Mouse (Mus musculus) heart, postnatal 10 days (tissue): ENCODE measurements at regions not wholly inside any gene's neighbourhood (a gene's known extent, or its start where the extent isn't known, plus 50 kb on each side); places are given as distances from the start of the nearest gene placed in this dataset.

ENCODE experiments used
- DNase-seq, 2 experiments: peaks; one replicate each; pipeline ENCODE4 v3.0.0; 2021
- intact Hi-C: fragments of 180-260 bp; cut with DNase I; formaldehyde crosslinking; loops from one replicate; pipeline ENCODE4 v1.15.1; 2025

GRCm38 (mm10) chr9:71360676-71361075 lies 125.1 kb downstream of the Polr2m start:
- no peak for DNase-seq
- intact Hi-C loops: no loop called here

- DNase-seq: peak; percentile 35 to 61
- intact Hi-C loops: loop anchor here (1.0 to 10.0 kb wide), 3 partner anchors 88 to 263 kb away; partner anchors contain the start of gene Aldh1a2
Observed at GRCm38 (mm10) chr9:71358961-71359360, 126.8 kb downstream of the Polr2m start.

DNA sequence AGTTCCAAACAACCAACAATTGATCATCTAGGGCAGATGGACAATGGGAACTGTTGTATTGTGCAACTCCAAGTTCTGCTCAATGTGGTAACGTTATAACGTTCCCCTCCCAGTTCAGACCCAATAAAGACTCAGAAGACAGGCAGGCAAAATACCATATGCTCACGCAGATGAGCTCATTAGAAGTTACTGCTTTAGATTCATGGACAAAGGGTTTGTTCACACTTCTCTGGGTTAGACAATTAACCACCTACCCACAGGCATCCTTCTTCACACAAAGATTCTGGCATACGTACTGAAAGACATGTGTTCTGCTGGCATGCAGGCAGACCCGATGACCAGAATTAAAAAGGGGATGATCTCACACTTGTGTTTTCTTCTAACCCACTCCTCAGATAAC lies 130.0 kb downstream of the Polr2m start:
- no peak for DNase-seq
- intact Hi-C loops: loop anchor here (5.0 to 10.0 kb wide), 2 partner anchors 141 to 267 kb away; partner anchors contain the start of gene Aldh1a2
